Mouse (Mus musculus) neural tube, embryonic 14.5 days (tissue): ENCODE data around the gene B020011L13Rik. TPM values are rescaled to one million over a fixed set of nuclear protein-coding genes. Genes with fewer than 3 reads are reported as not detected.
"Not testable (repeated sequence)": the region's sequence is repeated elsewhere in the genome, so short reads cannot be mapped to it uniquely, and the experiment has no call there.

Experiments used
- ATAC-seq: fragments of 200-750 bp; cut with Nextera tagmentation; 2 replicates; pipeline ENCODE4 v1.8.0; 2017; ENCODE audit warnings: low read depth, mild to moderate bottlenecking, moderate TSS enrichment, moderate library complexity
- H3K27ac ChIP-seq: fragments of 300-500 bp; sonication (generic); 2 replicates; pipeline ENCODE4 v1.5.1; 2014; ENCODE audit warnings: low read depth, mild to moderate bottlenecking, control low read depth, low read length, moderate library complexity, mixed read lengths
- H3K27me3 ChIP-seq: fragments of 300-500 bp; sonication (generic); 2 replicates; pipeline ENCODE4 v1.6.1; 2014; ENCODE audit warnings: low read length; ENCODE audit not compliant: control insufficient read depth, insufficient read depth
- H3K36me3 ChIP-seq: fragments of 300-500 bp; sonication (generic); 2 replicates; pipeline ENCODE4 v1.6.1; 2014; ENCODE audit warnings: low read length, mixed read lengths; ENCODE audit not compliant: control insufficient read depth, insufficient read depth
- H3K4me1 ChIP-seq: fragments of 300-500 bp; sonication (generic); 2 replicates; pipeline ENCODE4 v1.6.1; 2014; ENCODE audit warnings: low read length; ENCODE audit not compliant: control insufficient read depth, insufficient read depth
- H3K4me2 ChIP-seq: fragments of 300-500 bp; sonication (generic); 2 replicates; pipeline ENCODE4 v1.6.1; 2014; ENCODE audit warnings: mild to moderate bottlenecking, low read depth, low read length, control low read depth
- H3K4me3 ChIP-seq: fragments of 300-500 bp; sonication (generic); 2 replicates; pipeline ENCODE4 v1.5.1; 2014; ENCODE audit warnings: low read depth, low read length, control low read depth, mixed read lengths
- H3K9ac ChIP-seq: fragments of 300-500 bp; sonication (generic); replicated peaks from 2 replicates; pipeline ENCODE4 v1.6.1; 2014; ENCODE audit warnings: low read depth, mild to moderate bottlenecking, control low read depth, low read length, mixed read lengths
- H3K9me3 ChIP-seq: fragments of 300-500 bp; sonication (generic); 2 replicates; pipeline ENCODE4 v1.6.1; 2016; ENCODE audit warnings: low read length; ENCODE audit not compliant: control insufficient read depth
- WGBS: fragments of 180-500 bp; shearing (Covaris S2); extraction: QIAGEN DNeasy Blood & Tissue Kit; methylation state at CpG from one replicate; pipeline ENCODE4 v1.1.7; 2014; 5-methylcytosine and 5-hydroxymethylcytosine counted together
- polyA plus RNA-seq: library from polyadenylated mRNA; unstranded; fragments of >200 nt; fragmentation: Nextera tagmentation; extraction: Ambion mirVana; gene quantifications from 2 replicates; pipeline ENCODE4 v1.2.1, GENCODE M21; 2014

Gene B020011L13Rik
- polyA plus RNA-seq: not detected in 2 replicates

GRCm38 (mm10) chr1:117780833-117781232 is at the start of gene B020011L13Rik:
Gene B020011L13Rik, plus strand, starts transcription at chr1:117781133.
- H3K36me3 ChIP-seq, H3K4me2 ChIP-seq, H3K27ac ChIP-seq, H3K4me1 ChIP-seq, H3K9me3 ChIP-seq, H3K4me3 ChIP-seq, H3K27me3 ChIP-seq, ATAC-seq, H3K9ac ChIP-seq: not testable (repeated sequence)
- 64% methylated on average over 3 of the region's 3 CpGs for WGBS

DNA sequence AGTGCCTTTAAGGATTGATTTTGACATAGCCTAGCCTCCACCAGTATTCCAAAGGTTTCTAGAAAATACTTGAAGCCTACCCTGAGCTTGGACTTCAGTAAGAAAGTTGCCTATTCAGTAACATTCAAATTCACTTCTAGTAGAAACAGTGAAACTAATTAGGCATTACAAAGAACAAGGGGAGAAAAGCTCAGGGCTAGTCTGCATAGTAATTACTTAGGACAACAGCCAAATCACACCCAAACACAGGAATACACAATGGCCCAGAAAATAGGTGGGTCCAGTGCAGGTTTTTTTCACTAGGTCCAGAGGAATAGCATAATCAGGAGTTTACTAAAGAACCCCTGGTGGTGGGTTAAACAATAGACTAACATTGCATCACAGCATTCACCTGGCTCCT is 35.3 kb downstream of the B020011L13Rik start:
- H3K36me3 ChIP-seq, ATAC-seq, H3K4me3 ChIP-seq, H3K9ac ChIP-seq, H3K9me3 ChIP-seq, H3K27ac ChIP-seq, H3K4me1 ChIP-seq, H3K4me2 ChIP-seq, H3K27me3 ChIP-seq: not testable (repeated sequence)

DNA sequence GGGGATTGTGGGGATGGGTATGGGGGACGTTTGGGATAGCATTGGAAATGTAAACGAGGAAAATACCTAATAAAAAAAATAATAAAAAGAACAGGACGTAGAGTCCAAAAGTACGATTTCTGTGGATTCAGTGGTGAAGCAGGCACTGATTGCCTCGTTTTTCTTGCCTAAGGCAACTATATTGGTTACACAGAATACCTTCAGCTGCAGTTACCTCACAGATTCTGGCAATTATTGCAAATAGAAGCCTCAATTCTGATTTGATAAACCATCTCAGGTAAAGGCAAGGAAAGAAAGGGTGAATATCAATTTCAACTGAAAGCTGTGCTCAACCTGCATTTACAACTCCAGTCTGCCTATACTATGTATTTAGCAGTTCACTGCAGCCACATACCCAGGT is 48.8 kb downstream of the B020011L13Rik start, which contains the start of gene Gm28360:
Gene Gm28360, plus strand, starts transcription at position 301 of the 400 bp plus-strand sequence.
- not testable (repeated sequence) for ATAC-seq, H3K9ac ChIP-seq, H3K4me1 ChIP-seq, H3K4me2 ChIP-seq, H3K27ac ChIP-seq, H3K36me3 ChIP-seq, H3K27me3 ChIP-seq, H3K9me3 ChIP-seq, H3K4me3 ChIP-seq
- WGBS: 75% methylated on average over 5 of the region's 5 CpGs

DNA sequence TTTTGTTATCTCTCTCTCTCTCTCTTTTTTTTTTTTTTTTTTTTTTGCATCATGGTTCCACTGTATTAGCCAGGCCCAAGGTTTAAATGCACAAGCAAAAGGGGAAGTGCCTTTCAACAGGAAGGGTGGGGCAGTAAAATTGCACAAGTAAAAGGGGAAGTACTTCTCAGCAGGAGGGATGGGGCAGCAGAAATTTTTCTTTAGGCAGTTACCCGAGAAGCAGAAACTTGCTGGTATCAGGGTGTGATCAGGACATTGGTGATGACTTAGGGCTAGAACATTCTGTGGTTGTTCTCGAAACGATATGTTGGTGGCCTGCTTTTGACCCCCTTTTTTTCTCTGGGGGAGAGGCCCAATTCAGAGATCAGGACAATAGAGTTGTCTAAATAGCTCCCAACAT is 70.8 kb downstream of the B020011L13Rik start:
- H3K4me1 ChIP-seq, H3K4me2 ChIP-seq, H3K4me3 ChIP-seq, H3K27ac ChIP-seq, H3K9ac ChIP-seq, H3K27me3 ChIP-seq, ATAC-seq, H3K36me3 ChIP-seq, H3K9me3 ChIP-seq: not testable (repeated sequence)
- WGBS: 93% methylated on average over 3 of the region's 3 CpGs

Other genes starting within 250 kb of the B020011L13Rik start
- not detected in 2 replicates for gene Gm28363, start 84.0 kb upstream of the B020011L13Rik start, polyA plus RNA-seq
- gene Gm28360, start 48.9 kb downstream of the B020011L13Rik start, polyA plus RNA-seq: not detected in 2 replicates
- gene Gm28168, start 146.9 kb downstream of the B020011L13Rik start, polyA plus RNA-seq: not detected in 2 replicates
- not detected in 2 replicates for gene Gm7145, start 184.8 kb downstream of the B020011L13Rik start, polyA plus RNA-seq